17 mouse cellular contexts compared by ENCODE assay signal in genomic region chr7:111015731-111016130, GRCm38 (mm10).
"Had no signal": no experiment of that assay in that cellular context is flagged by ENCODE, and none has a peak within 500 bp of the region (broad histone marks: within the 10 kb centered on the region; RNA-seq: fewer than 3 reads in every experiment).

No protein-coding gene starts in this region.

- H3K27ac ChIP-seq: midbrain, embryonic 10.5 days; midbrain, embryonic 12.5 days; neural tube, embryonic 13.5 days; neural tube, embryonic 15.5 days had no signal

- H3K36me3 ChIP-seq: midbrain, embryonic 10.5 days; midbrain, embryonic 12.5 days; neural tube, embryonic 13.5 days; neural tube, embryonic 15.5 days had no signal

- H3K4me1 ChIP-seq: midbrain, embryonic 10.5 days; midbrain, embryonic 12.5 days; neural tube, embryonic 13.5 days had no signal

- H3K9me3 ChIP-seq: midbrain, embryonic 10.5 days; midbrain, embryonic 12.5 days; neural tube, embryonic 13.5 days; neural tube, embryonic 15.5 days had no signal

- H3K4me2 ChIP-seq: lung, embryonic 14.5 days; midbrain, embryonic 12.5 days; neural tube, embryonic 13.5 days; neural tube, embryonic 15.5 days had no signal

- H3K9ac ChIP-seq: lung, embryonic 14.5 days; midbrain, embryonic 12.5 days; neural tube, embryonic 13.5 days; neural tube, embryonic 15.5 days had no signal

- H3K4me3 ChIP-seq: midbrain, embryonic 10.5 days; midbrain, embryonic 12.5 days; myocyte; neural tube, embryonic 13.5 days; neural tube, embryonic 15.5 days had no signal

- DNase-seq: lung, adult 18-20 months; lung, embryonic 14.5 days; lung, postnatal 10 days; lung, postnatal 4 days; retina, postnatal 1 day; right cerebral cortex, adult 18-20 months; right cerebral cortex, postnatal 25 days; right cerebral cortex, postnatal 4 days; spleen, adult 18-20 months; thymus, adult 18-20 months; thymus, postnatal 14 days; thymus, postnatal 36 days had no signal

- H3K27me3 ChIP-seq: midbrain, embryonic 12.5 days; neural tube, embryonic 13.5 days; neural tube, embryonic 15.5 days had no signal
